Comparison of ENCODE assay signal across 24 mouse cellular contexts in genomic region chr11:98137836-98138235, GRCm38 (mm10).
"Had no signal": no experiment of that assay in that cellular context is flagged by ENCODE, and none has a peak within 500 bp of the region (broad histone marks: within the 10 kb centered on the region; RNA-seq: fewer than 3 reads in every experiment).

No protein-coding gene starts in this region.

- H3K9ac ChIP-seq: heart, embryonic 13.5 days; heart, embryonic 15.5 days; hindbrain, embryonic 14.5 days; intestine, embryonic 15.5 days; limb, embryonic 13.5 days; limb, embryonic 15.5 days; liver, embryonic 12.5 days; liver, embryonic 14.5 days had no signal

- H3K27me3 ChIP-seq: heart, embryonic 13.5 days; heart, embryonic 15.5 days; intestine, embryonic 15.5 days; limb, embryonic 13.5 days; limb, embryonic 15.5 days; liver, embryonic 12.5 days had no signal

- H3K4me1 ChIP-seq: intestine, embryonic 15.5 days had no signal

- H3K4me3 ChIP-seq: heart, embryonic 13.5 days; heart, embryonic 15.5 days; intestine, embryonic 15.5 days; layer of hippocampus, adult 2 months; limb, embryonic 13.5 days; limb, embryonic 15.5 days; liver, embryonic 12.5 days had no signal

- ATAC-seq: hindbrain, embryonic 16.5 days; inflammation-experienced regulatory T-cells, adult 6 months; intestine, embryonic 15.5 days; intestine, postnatal 0 days; liver, embryonic 12.5 days had no signal

- H3K4me2 ChIP-seq: heart, embryonic 11.5 days; heart, embryonic 13.5 days; heart, embryonic 15.5 days; hindbrain, embryonic 14.5 days; intestine, embryonic 15.5 days; limb, embryonic 13.5 days; limb, embryonic 15.5 days; liver, embryonic 12.5 days had no signal

- DNase-seq: gastrocnemius, postnatal 25 days; heart, adult 18-20 months; heart, postnatal 14 days; heart, postnatal 36 days; kidney, adult 18-20 months; kidney, adult 8-10 months; kidney, postnatal 10 days; kidney, postnatal 25 days; kidney, postnatal 4 days; layer of hippocampus, postnatal 36 days; left cerebral cortex, postnatal 4 days had no signal

- H3K27ac ChIP-seq: heart, embryonic 13.5 days; hindbrain, embryonic 14.5 days; intestine, embryonic 15.5 days; layer of hippocampus, adult 2 months; limb, embryonic 13.5 days; limb, embryonic 15.5 days; liver, embryonic 12.5 days; liver, embryonic 14.5 days had no signal

- H3K9me3 ChIP-seq: heart, embryonic 13.5 days; heart, embryonic 15.5 days; intestine, embryonic 15.5 days; limb, embryonic 13.5 days; limb, embryonic 15.5 days; liver, embryonic 12.5 days had no signal

- H3K36me3 ChIP-seq: heart, embryonic 15.5 days; intestine, embryonic 15.5 days; limb, embryonic 15.5 days had no signal
